Comparison of ENCODE assay signal across 8 mouse cellular contexts in the genomic region with DNA sequence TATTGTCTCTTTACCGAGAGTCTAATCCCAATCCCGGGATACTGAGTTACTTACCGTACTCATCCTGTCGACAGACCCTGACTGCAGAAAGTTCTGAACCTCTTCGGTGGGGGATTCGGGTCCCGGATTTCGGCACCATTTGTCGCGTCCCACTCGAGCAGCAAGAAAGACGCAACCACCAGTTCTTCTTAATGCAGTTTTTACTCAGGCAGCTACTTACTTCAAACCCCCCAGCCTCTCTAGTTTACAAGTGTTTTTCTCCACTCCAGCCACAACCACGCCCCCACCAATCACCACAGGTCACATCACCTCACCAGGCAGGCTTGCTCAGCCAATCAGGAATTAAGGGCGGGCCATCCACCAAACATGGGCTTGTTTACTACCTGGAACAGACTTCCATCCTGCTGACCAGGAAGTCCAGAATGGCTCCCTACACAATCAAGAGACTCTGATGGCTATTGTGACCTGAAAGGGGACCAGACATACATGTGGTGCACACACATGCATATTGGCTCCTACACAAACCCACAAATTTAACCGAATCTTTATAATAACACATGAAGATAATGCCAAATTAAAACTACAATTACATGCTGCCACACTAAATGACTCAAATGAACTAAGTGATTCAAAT. TPM values are rescaled to one million over a fixed set of nuclear protein-coding genes. Genes with fewer than 3 reads are reported as not detected.
A peak's percentile ranks its signal among the peaks of the same experiment; 100 is the strongest.
DNase-seq lines count a peak whose midpoint lies in the region; ATAC-seq and TF ChIP-seq lines count a peak whose summit lies in the region.
"Not testable (repeated sequence)": the region's sequence is repeated elsewhere in the genome, so short reads cannot be mapped to it uniquely, and the experiment has no call there.
"Had no signal": no experiment of that assay in that cellular context is flagged by ENCODE, and none has a peak within 500 bp of the region (broad histone marks: within the 10 kb centered on the region; RNA-seq: fewer than 3 reads in every experiment).

No protein-coding gene starts in this region.

- H3K4me3 ChIP-seq in ES-E14 (ENCODE audit: insufficient read depth in 1 of 2, low read depth in 1 of 2, low read length in 2 of 2, poor library complexity in 1 of 2, severe bottlenecking in 1 of 2) = peak overlapping the region; percentile 68 to 84
- H3K4me3 ChIP-seq in brown adipose tissue, adult 24 weeks (ENCODE audit: insufficient read depth, low read depth, low read length) = peak overlapping the region; percentile 40
- peak overlapping the region; percentile 62 for H3K4me3 ChIP-seq in megakaryocyte, embryonic 14.5 days (replicated peaks)
- H3K4me3 ChIP-seq in thymus, adult 2 months (ENCODE audit: control insufficient read depth, insufficient read depth, low read length) = not testable (repeated sequence)

- not testable (repeated sequence) for H3K27me3 ChIP-seq in megakaryocyte, embryonic 14.5 days (replicated peaks); thymus, adult 2 months (ENCODE audit: control insufficient read depth, insufficient read depth, low read length)

- peak overlapping the region; percentile 50; the same call in 1 of the 2 replicates for H3K27ac ChIP-seq in ES-E14 (ENCODE audit: insufficient read depth, low read depth, low read length, poor library complexity, severe bottlenecking)
- not testable (repeated sequence) for H3K27ac ChIP-seq in brown adipose tissue, adult 24 weeks (replicated peaks; ENCODE audit: low read depth, low read length)
- H3K27ac ChIP-seq in thymus, adult 2 months (ENCODE audit: control insufficient read depth, insufficient read depth, low read length) = peak overlapping the region; percentile 71

- 95% methylated on average over 15 of the region's 15 CpGs for WGBS in thymus, adult 2 months

- H3K9me3 ChIP-seq in ES-E14 (ENCODE audit: control insufficient read depth, insufficient read depth, low read depth, low read length); megakaryocyte, embryonic 14.5 days: not testable (repeated sequence)

- in situ Hi-C loops in ES-E14 (cut with MboI; ENCODE audit: low sequenced_read_pairs in 2 of 2, unreplicated experiment in 2 of 2) = not testable (repeated sequence)

- H3K4me1 ChIP-seq in ES-E14 (ENCODE audit: control insufficient read depth in 2 of 2, insufficient read depth in 2 of 2, low read length in 2 of 2, poor library complexity in 1 of 2); brown adipose tissue, adult 24 weeks (ENCODE audit: control insufficient read depth, insufficient read depth, insufficient read length, low read length); megakaryocyte, embryonic 14.5 days; thymus, adult 2 months (replicated peaks; ENCODE audit: control insufficient read depth, insufficient read depth, low read length): not testable (repeated sequence)

- ATAC-seq in CD4-positive, CD25-positive, alpha-beta regulatory T cell, adult 4 months = peak; percentile 62

- DNase-seq in 3134 (ENCODE audit: extremely low read depth, insufficient read length, low spot score) = peak; percentile 53
- DNase-seq in ES-E14 (ENCODE audit: low read depth, low spot score); thymus, adult 2 months: not testable (repeated sequence)
- peak; percentile 25 for DNase-seq in MN1 (ENCODE audit: low spot score)

- not testable (repeated sequence) for H3K36me3 ChIP-seq in ES-E14 (ENCODE audit: control insufficient read depth, insufficient read depth, low read length, poor library complexity, severe bottlenecking); megakaryocyte, embryonic 14.5 days (replicated peaks; ENCODE audit: low read length); thymus, adult 2 months (ENCODE audit: control insufficient read depth, insufficient read depth, low read length)

- not testable (repeated sequence) for TF ChIP-seq POLR2A in thymus, adult 2 months (IDR thresholded peaks at IDR 0.05; ENCODE audit: control insufficient read depth, extremely low read depth, insufficient read depth, low read length, poor library complexity)

- not testable (repeated sequence) for TF ChIP-seq CTCF in thymus, adult 2 months (IDR thresholded peaks at IDR 0.05; ENCODE audit: borderline replicate concordance, control insufficient read depth, extremely low read depth, insufficient read depth, low read length, poor library complexity)

- peak overlapping the region; percentile 59 for H3K9ac ChIP-seq in ES-E14 (ENCODE audit: insufficient read depth, low read depth, low read length, poor library complexity, severe bottlenecking)

RNA-seq across cellular contexts. Expression of a gene that starts 5.9 kb away (rescaled TPM):
- 10 to 100 TPM; 15.1 to 17.6 TPM for polyA plus RNA-seq in CD4-positive, CD25-positive, alpha-beta regulatory T cell, adult 4 months (2017; shearing (Covaris generic))
- total RNA-seq in ES-E14 (2012; rRNA removed) = 3.6 and 5.9 TPM in 2 replicates
- polyA plus RNA-seq in brown adipose tissue, adult 24 weeks (2012; ENCODE audit: insufficient read depth, insufficient read length, missing spikeins) = 0.63 TPM in 1 of 2 replicates, not detected in the other
- polyA plus RNA-seq in megakaryocyte, embryonic 14.5 days (2012; ENCODE audit: insufficient read depth, low replicate concordance) = not detected in 2 replicates
- 1.4 and 1.7 TPM in 2 replicates for polyA plus RNA-seq in thymus, adult 2 months (2012; rRNA removed)
- polyA plus RNA-seq: erythroblast, embryonic 14.5 days had no signal

RNA-seq across cellular contexts. Expression of a gene that starts 9.3 kb away (rescaled TPM):
- 10 to 100 TPM; 29.7 to 31.6 TPM for polyA plus RNA-seq in CD4-positive, CD25-positive, alpha-beta regulatory T cell, adult 4 months (2017; shearing (Covaris generic))
- total RNA-seq in ES-E14 (2012; rRNA removed) = 9.0 and 10.3 TPM in 2 replicates
- 3.6 and 4.9 TPM in 2 replicates for polyA plus RNA-seq in brown adipose tissue, adult 24 weeks (2012; ENCODE audit: insufficient read depth, insufficient read length, missing spikeins)
- 1.5 TPM in 1 of 2 replicates, not detected in the other for polyA plus RNA-seq in megakaryocyte, embryonic 14.5 days (2012; ENCODE audit: insufficient read depth, low replicate concordance)
- polyA plus RNA-seq in thymus, adult 2 months (2012; rRNA removed) = 14.6 and 18.5 TPM in 2 replicates

RNA-seq across cellular contexts. Expression of a gene that starts 40.5 kb away (rescaled TPM):
- polyA plus RNA-seq in CD4-positive, CD25-positive, alpha-beta regulatory T cell, adult 4 months (2017; shearing (Covaris generic)) = 1 to 10 TPM; 3.1 to 3.5 TPM
- 3.8 and 3.9 TPM in 2 replicates for total RNA-seq in ES-E14 (2012; rRNA removed)
- 1.4 and 1.5 TPM in 2 replicates for polyA plus RNA-seq in brown adipose tissue, adult 24 weeks (2012; ENCODE audit: insufficient read depth, insufficient read length, missing spikeins)
- polyA plus RNA-seq in megakaryocyte, embryonic 14.5 days (2012; ENCODE audit: insufficient read depth, low replicate concordance) = 0.09 TPM in 1 of 2 replicates, not detected in the other
- polyA plus RNA-seq in thymus, adult 2 months (2012; rRNA removed) = 0.66 and 0.80 TPM in 2 replicates
- polyA plus RNA-seq: erythroblast, embryonic 14.5 days had no signal
